Mouse (Mus musculus): ENCODE data around the gene Sav1.
A peak's percentile ranks its signal among the peaks of the same experiment; 100 is the strongest.

Sav1 gene

GRCm38 (mm10) chr12:69986786-69987497 is at the start of gene Sav1:
Gene Sav1 (minus strand): TSS chr12:69987002.
- peak; percentile 88 for DNase-seq (ENCODE audit: low spot score)

DNA sequence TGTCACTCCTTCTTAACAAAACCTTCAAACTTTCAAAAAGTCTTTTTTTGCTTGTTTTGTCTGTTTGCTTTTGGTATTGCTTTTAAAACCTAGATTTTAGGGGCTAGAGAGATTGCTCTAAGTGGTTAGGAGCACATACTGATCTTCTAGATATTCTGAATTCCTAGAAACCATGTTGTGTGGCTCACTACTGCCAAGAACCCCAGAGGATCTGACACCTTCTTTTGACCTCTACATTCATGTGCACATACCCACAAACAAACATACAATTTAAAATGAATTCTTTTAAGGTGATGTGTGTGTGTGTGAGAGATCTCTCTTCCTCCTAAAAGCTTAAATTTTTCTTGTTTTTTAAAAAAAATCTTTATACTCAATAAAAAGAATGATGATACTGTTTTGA is 39.4 kb upstream of the Sav1 start:
- DNase-seq (ENCODE audit: low spot score): no peak

DNA sequence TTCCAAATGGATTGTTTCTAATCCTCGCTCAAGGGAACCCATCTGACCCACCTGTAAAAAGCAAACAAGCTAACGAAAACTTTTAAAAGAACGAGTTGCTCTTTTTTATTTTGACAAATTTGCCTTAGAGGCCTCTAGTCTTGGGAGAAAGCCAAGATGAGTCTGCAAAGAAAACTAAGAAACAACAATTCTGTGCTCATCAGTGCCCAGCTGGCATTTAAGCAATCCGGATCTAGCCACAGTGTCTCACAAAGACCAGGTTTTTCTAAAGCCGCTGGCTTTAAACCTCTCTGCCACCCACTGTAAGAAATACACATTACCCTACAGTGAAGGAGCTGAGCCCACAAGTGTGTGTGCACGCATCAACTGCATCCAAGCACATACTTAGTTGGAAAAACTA is 38.6 kb upstream of the Sav1 start:
- no peak for DNase-seq (ENCODE audit: low spot score)

GRCm38 (mm10) chr12:70023580-70023979 is 36.8 kb upstream of the Sav1 start:
- DNase-seq (ENCODE audit: low spot score): no peak

GRCm38 (mm10) chr12:70018153-70018552 is 31.4 kb upstream of the Sav1 start:
- DNase-seq (ENCODE audit: low spot score): no peak

- DNase-seq (ENCODE audit: low spot score): no peak
These were observed 29.1 kb upstream of the Sav1 start for GRCm38 (mm10) chr12:70015936-70016335.

DNA sequence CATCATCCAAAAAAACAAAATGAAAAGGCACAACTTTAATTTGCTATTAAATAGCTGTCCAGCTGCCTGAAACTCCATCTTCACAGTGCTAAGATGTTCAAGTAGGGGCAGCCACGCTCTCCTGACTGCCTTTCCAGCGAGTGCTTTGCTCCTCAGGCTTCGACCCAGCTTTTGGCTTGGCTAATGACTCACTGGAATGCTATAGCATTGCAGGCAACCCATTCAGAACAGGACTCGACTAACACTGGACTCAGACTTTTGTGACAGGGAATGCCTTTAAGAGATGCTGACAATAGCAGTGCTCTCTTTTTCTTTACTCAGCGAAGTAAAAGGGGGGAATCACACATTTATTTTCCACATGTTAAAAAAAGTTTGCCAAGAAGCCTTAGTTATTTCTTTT is 24.9 kb upstream of the Sav1 start:
- DNase-seq (ENCODE audit: low spot score): no peak

DNA sequence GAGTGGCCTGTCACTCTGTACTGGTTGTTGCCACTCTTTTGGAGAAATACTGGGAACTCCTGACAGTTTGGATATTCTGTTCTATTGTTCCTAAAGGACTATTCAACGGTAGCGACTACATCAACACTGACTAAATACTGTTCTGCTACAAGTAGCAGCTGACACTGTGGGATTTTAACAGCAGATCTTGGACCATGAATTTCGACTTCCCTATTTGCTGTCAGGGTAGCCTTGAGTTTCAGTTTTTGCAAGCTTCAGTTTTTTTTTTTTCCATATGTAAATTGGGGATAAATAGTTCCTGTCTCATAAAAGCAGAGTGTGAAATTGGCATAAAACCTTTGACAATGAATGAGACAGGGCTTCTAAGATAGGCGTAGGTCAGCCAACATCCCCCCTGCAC is 23.6 kb upstream of the Sav1 start:
- DNase-seq (ENCODE audit: low spot score): no peak

GRCm38 (mm10) chr12:70005103-70005502 is 18.3 kb upstream of the Sav1 start:
- no peak for DNase-seq (ENCODE audit: low spot score)

- no peak for DNase-seq (ENCODE audit: low spot score)
These were observed 11.6 kb upstream of the Sav1 start for GRCm38 (mm10) chr12:69998186-69998983.

GRCm38 (mm10) chr12:69995382-69995781 is 8.6 kb upstream of the Sav1 start:
- no peak for DNase-seq (ENCODE audit: low spot score)

DNA sequence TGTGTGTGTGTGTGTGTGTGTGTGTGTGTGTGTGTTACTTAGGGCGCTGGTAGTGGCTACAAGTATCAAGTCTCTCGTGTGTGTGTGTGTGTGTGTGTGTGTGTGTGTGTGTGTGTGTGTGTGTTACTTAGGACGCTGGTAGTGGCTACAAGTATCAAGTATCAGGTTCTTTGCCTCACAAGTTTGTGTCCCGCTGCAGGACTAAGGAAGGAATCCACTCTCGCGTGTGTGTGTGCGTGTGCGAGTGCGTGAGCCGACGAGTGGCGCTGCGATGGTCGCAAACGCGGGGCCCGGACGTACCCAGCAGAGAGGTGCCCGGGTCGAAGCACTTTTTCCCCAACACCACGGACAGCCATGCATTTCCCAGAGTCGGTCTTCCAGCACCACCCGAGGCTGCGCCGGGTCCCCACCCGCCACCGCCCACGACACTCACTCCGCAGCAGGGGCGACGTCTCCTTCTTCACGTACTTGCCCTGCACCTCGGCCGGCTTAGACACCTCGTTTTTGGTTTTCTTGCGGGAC is 500 bp downstream of the Sav1 start:
- peak; percentile 43 for DNase-seq (ENCODE audit: low spot score)

GRCm38 (mm10) chr12:69985546-69985945 is 1.3 kb downstream of the Sav1 start:
- no peak for DNase-seq (ENCODE audit: low spot score)

GRCm38 (mm10) chr12:69982874-69983273 is 3.9 kb downstream of the Sav1 start:
- DNase-seq (ENCODE audit: low spot score): no peak

GRCm38 (mm10) chr12:69977376-69977998 is 9.3 kb downstream of the Sav1 start:
- DNase-seq (ENCODE audit: low spot score): no peak

DNA sequence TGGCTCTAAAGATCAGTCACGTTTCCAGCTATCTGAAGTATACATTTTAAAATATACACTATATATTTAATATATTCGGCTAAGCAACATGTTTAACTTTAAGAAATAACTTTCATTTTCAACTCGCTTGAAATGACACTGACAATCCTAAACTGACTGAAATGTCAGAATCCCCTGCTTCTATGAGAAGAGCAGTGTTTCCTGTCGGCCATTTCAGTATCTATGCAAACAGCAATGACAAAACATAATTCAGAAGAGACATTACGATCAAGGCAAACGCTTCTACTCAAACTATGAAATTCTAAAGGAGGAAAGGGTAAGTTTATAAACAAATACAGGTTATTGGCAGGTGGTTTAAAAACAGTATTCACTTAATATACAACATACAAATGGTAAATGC is 10.1 kb downstream of the Sav1 start:
- DNase-seq (ENCODE audit: low spot score): no peak

GRCm38 (mm10) chr12:69973666-69974065 is 13.1 kb downstream of the Sav1 start:
- DNase-seq (ENCODE audit: low spot score): no peak

DNA sequence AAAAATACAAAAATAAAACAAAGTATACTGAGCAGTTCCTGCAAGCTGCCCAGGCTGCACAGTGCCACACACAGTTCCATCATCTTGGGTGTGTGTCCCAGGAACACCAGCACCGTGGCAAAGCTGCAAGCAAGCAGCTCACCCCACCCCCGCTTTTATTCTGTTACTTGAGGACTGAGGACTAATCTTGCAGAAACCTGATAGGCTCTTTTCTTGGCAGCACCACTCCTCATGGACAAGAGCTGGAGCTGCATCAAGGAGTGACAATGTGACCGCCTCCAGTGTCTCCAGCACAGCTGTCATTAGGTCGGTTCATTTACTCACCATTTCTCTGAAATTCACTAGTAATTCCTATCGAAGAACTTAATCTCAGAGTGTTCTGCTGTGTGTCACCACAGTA is 18.6 kb downstream of the Sav1 start:
- DNase-seq (ENCODE audit: low spot score): peak; percentile 45

- DNase-seq (ENCODE audit: low spot score): no peak
These were observed 19.7 kb downstream of the Sav1 start for GRCm38 (mm10) chr12:69967112-69967511.

DNA sequence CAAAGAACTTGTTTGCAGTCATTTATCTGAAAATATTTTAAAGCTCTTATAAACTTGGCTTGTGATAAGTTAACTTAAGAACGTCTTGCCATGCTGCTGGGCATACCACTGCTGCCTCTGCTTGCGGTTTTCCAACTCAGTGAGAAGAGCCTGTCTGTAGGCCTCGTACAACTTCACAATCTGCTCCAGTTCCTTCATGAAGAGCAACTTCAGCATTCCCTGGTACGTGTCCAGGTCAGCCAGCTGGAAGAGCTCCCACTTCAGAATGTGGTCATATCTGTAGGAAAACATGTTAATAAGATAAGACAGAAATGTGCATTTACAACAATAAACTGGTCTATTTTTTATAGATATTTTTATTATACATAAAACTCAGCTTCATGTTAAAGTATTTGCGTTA is 20.7 kb downstream of the Sav1 start:
- peak; percentile 61 for DNase-seq (ENCODE audit: low spot score)

DNA sequence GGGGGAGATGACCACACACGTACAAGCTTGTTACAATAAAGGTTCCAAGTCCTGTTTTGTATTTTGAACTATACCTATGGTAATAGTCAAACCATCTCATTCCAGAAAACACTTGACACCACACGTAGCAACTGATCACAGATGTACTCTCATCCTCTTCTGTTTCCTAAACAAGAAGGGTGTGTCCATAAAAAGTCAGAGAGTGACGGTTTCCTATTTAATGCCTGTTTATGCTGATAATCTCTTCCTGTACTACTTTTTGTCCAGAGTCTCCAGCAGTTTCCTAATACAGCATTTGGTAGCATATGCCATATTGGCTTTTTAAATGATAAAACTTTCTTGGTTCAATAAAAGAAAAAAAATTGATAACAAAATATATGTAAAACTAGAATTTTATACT is 21.2 kb downstream of the Sav1 start:
- DNase-seq (ENCODE audit: low spot score): no peak

GRCm38 (mm10) chr12:69963141-69963540 is 23.7 kb downstream of the Sav1 start:
- DNase-seq (ENCODE audit: low spot score): no peak

DNA sequence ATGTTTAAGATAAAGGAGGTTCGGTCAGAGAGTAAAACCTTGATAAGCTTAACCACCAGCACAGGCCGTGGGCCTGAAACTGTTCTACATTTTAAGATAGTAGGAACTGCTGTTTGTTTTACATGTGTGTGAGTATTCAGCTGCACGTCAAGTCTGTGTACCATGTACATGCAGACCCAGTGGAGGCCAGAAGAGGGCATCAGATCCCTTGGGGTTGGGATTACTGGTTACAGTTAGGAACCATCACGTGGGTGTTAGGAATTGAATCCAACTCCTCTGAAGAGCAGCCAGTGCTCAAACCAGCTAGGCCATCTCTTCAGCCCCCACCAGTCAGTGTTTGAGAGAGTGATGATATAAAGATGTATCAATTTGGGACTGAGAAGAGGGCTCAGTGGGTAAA is 24.3 kb downstream of the Sav1 start:
- peak; percentile 73 for DNase-seq (ENCODE audit: low spot score)

Data from testis, postnatal 10 days (tissue).